Mouse (Mus musculus) frontal cortex, postnatal 36 days (tissue): Measurements from ENCODE around the gene Grasp.

ENCODE experiments used
- DNase-seq, 2 experiments: peaks; one replicate each; pipeline ENCODE4 v3.0.0; 2022; ENCODE audit warnings: low spot score in 2 of 2

Gene Grasp

GRCm38 (mm10) chr15:101194951-101195823 is 28.8 kb upstream of the Grasp start:
- no peak for DNase-seq

- DNase-seq: no peak
These were observed 27.8 kb upstream of the Grasp start for GRCm38 (mm10) chr15:101196079-101196795.

GRCm38 (mm10) chr15:101196961-101197360 is 27.0 kb upstream of the Grasp start:
- DNase-seq: no peak

- DNase-seq: no peak
These were observed 26.4 kb upstream of the Grasp start for GRCm38 (mm10) chr15:101197497-101198179.

- DNase-seq: peak; percentile 55 to 66
These were observed 25.8 kb upstream of the Grasp start for GRCm38 (mm10) chr15:101198218-101198617.

GRCm38 (mm10) chr15:101198850-101199249 is 25.1 kb upstream of the Grasp start:
- DNase-seq: no peak

GRCm38 (mm10) chr15:101200777-101201295 is 23.2 kb upstream of the Grasp start:
- no peak for DNase-seq

GRCm38 (mm10) chr15:101201414-101201813 is 22.6 kb upstream of the Grasp start:
- DNase-seq: no peak

GRCm38 (mm10) chr15:101203673-101204072 is 20.3 kb upstream of the Grasp start:
- no peak for DNase-seq

GRCm38 (mm10) chr15:101204781-101205180 is 19.2 kb upstream of the Grasp start:
- no peak for DNase-seq

- DNase-seq: no peak
These were observed 13.8 kb upstream of the Grasp start for GRCm38 (mm10) chr15:101210228-101210627.

- no peak for DNase-seq
These were observed 12.9 kb upstream of the Grasp start for GRCm38 (mm10) chr15:101210998-101211613.

GRCm38 (mm10) chr15:101212435-101212834 is 11.6 kb upstream of the Grasp start:
- no peak for DNase-seq

- DNase-seq: no peak
These were observed 8.9 kb upstream of the Grasp start for GRCm38 (mm10) chr15:101215136-101215535.

- DNase-seq: no peak
These were observed 8.0 kb upstream of the Grasp start for GRCm38 (mm10) chr15:101216036-101216435.

- no peak for DNase-seq
These were observed 3.1 kb upstream of the Grasp start for GRCm38 (mm10) chr15:101220905-101221297.

GRCm38 (mm10) chr15:101221298-101222104 is 2.5 kb upstream of the Grasp start:
- peak; percentile 92 to 94 for DNase-seq

GRCm38 (mm10) chr15:101222897-101223482 is 998 bp upstream of the Grasp start:
- DNase-seq: peak in 1 of 2 experiments; percentile 64

GRCm38 (mm10) chr15:101223596-101223995 is 392 bp upstream of the Grasp start:
- no peak for DNase-seq

- DNase-seq: no peak
These were observed 989 bp downstream of the Grasp start for GRCm38 (mm10) chr15:101224977-101225376.
